Mouse (Mus musculus) liver, embryonic 14.5 days (tissue): ENCODE results near the gene Tmtc4. TPM values are rescaled to one million over a fixed set of nuclear protein-coding genes. Genes with fewer than 3 reads are reported as not detected.

Experiments used
- ATAC-seq: fragments of 200-750 bp; cut with Nextera tagmentation; 2 replicates; pipeline ENCODE4 v1.8.0; 2017; ENCODE audit warnings: moderate number of reproducible peaks, mild to moderate bottlenecking, moderate library complexity; ENCODE audit not compliant: insufficient read depth
- DNase-seq, 3 experiments: peaks; one replicate each; pipeline ENCODE4 v3.0.0-alpha.2; 2012 to 2013; ENCODE audit warnings: low read depth in 3 of 3, low spot score in 3 of 3
- H3K27ac ChIP-seq: fragments of 300-500 bp; sonication (generic); 2 replicates; pipeline ENCODE4 v1.5.1; 2014; ENCODE audit warnings: moderate library complexity, mild to moderate bottlenecking, control low read depth, inconsistent platforms
- H3K27me3 ChIP-seq: fragments of 300-500 bp; sonication (generic); 2 replicates; pipeline ENCODE4 v1.6.1; 2014; ENCODE audit warnings: mild to moderate bottlenecking, low read length, moderate library complexity; ENCODE audit not compliant: control insufficient read depth, insufficient read depth
- H3K36me3 ChIP-seq: fragments of 300-500 bp; sonication (generic); replicated peaks from 2 replicates; pipeline ENCODE4 v1.6.1; 2014; ENCODE audit warnings: low read depth; ENCODE audit not compliant: control insufficient read depth, insufficient read depth
- H3K4me1 ChIP-seq, 2 experiments: fragments of 200-500 bp in 1 of 2; fragments of 300-500 bp in 1 of 2; sonication (generic) in 1 of 2; replicated peaks; 2 replicates each; pipeline ENCODE4 v1.6.1; 2012 to 2014; ENCODE audit warnings: antibody characterized with exemption in 1 of 2, inconsistent platforms in 1 of 2, low read length in 1 of 2; ENCODE audit not compliant: control insufficient read depth in 2 of 2, insufficient read depth in 2 of 2
- H3K4me2 ChIP-seq: fragments of 300-500 bp; sonication (generic); 2 replicates; pipeline ENCODE4 v1.6.1; 2014; ENCODE audit warnings: low read depth, mild to moderate bottlenecking, control low read depth, moderate library complexity
- H3K4me3 ChIP-seq, 2 experiments: fragments of 200-500 bp in 1 of 2; fragments of 300-500 bp in 1 of 2; sonication (generic) in 1 of 2; 2 replicates each; pipeline ENCODE4 v1.5.1; 2012 to 2014; ENCODE audit warnings: low read depth in 2 of 2, low read length in 2 of 2, mild to moderate bottlenecking in 2 of 2, control low read depth in 1 of 2, inconsistent platforms in 1 of 2, moderate library complexity in 1 of 2; ENCODE audit not compliant: insufficient read depth in 1 of 2
- H3K9ac ChIP-seq: fragments of 300-500 bp; sonication (generic); replicated peaks from 2 replicates; pipeline ENCODE4 v1.6.1; 2014; ENCODE audit warnings: mild to moderate bottlenecking, control low read depth, moderate library complexity
- H3K9me3 ChIP-seq: fragments of 300-500 bp; sonication (generic); 2 replicates; pipeline ENCODE4 v1.6.1; 2016; ENCODE audit warnings: low read length, mixed read lengths; ENCODE audit not compliant: control insufficient read depth
- CTCF ChIP-seq: IDR thresholded peaks from 2 replicates; pipeline ENCODE4 v1.5.1; 2016; ENCODE audit warnings: antibody characterized with exemption, low read depth, control low read depth
- EP300 ChIP-seq: IDR thresholded peaks from 2 replicates; pipeline ENCODE4 v1.6.1; 2016; ENCODE audit warnings: antibody characterized with exemption, low read depth
- WGBS: fragments of 180-500 bp; shearing (Covaris S2); extraction: QIAGEN DNeasy Blood & Tissue Kit; methylation state at CpG from one replicate; pipeline ENCODE4 v1.1.7; 2014; ENCODE audit not compliant: insufficient replicate concordance; 5-methylcytosine and 5-hydroxymethylcytosine counted together
- polyA plus RNA-seq, 2 experiments: library from polyadenylated mRNA; depleted of rRNA in 1 of 2; stranded (reverse) in 1 of 2; unstranded in 1 of 2; fragments of >200 nt; fragmentation: Nextera tagmentation in 1 of 2; extraction: Ambion mirVana in 1 of 2; gene quantifications; 2 replicates each; pipeline versions ENCODE4 v1.2.1 to v1.2.3; 2012 to 2014

Tmtc4 gene
- polyA plus RNA-seq (2012; rRNA removed) (1.4 TPM in 2 replicates), polyA plus RNA-seq (2014; fragmentation: Nextera tagmentation; extraction: Ambion mirVana) (1.6 and 2.3 TPM in 2 replicates)

DNA sequence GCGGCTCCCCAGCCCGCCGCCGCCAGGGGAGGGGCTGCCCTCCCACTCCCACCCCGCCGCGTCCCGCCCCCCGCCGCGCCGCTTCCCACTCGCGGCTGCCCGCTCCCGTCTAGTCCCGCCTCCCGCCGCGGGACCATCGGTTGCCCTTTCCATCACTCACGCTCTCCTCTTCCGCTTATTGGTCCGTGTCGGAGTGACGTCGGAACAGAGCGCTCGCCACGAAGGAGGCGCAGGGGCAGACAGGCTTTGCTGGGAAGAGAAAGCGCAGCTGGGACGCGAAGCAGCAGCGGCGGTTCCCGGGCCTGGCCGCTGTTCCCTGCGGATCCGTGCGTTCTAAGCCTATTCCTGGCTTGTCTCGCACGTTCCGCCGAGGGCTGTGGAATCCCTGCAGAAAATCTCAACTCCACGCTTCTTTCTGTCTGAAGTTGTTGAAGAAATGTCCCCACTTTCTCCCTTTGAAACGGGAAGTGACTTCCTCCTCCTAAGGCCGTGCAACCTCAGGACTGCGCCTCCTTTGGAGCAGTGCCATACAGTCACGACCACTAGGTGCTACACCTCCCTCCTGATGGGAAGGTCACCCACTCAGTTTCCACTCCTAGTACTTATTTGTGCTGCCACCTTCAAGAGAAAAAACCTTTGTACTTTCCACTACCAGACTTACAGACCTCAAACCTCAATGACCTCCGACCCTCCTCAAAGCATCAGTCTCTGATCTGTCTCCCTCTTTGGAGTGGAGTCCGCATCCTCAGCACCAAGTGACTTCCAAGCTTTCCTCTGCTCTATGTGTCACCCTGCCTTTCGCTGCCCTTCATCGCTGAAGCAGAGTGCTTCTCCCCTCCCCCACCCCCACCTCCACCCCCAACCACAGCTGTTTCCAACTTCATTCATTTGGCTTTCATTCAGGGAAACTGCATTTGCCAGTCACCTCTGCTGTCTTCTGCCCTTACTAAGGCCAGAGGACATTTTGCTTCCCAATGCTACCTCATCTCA lies at the start of gene Tmtc4:
Gene Tmtc4 (minus strand): TSS at position 810 of the 990 bp plus-strand sequence.
- no peak for TF ChIP-seq EP300
- TF ChIP-seq CTCF = peak; percentile 46; the same call in 1 of the 2 replicates
- peaks cover 0 to 7% of the 10 kb centered on the region in 2 experiments; a peak in 3 of 4 replicates for H3K4me1 ChIP-seq
- H3K4me2 ChIP-seq = peak within 1 kb of the TSS; percentile 92
- peak within 1 kb of the TSS; percentile 58 for H3K9ac ChIP-seq
- under 1% methylated on average over 47 of the region's 54 CpGs for WGBS
- DNase-seq (peak; percentile 73 to 81 (median 78)), ATAC-seq (peak; percentile 97)
- H3K4me3 ChIP-seq = peak within 1 kb of the TSS; percentile 64 to 70
- H3K27ac ChIP-seq = no peak within 1 kb of the TSS
- no peaks in the 10 kb centered on the region for H3K36me3 ChIP-seq
- H3K9me3 ChIP-seq = no peaks in the 10 kb centered on the region
- H3K27me3 ChIP-seq = peaks cover 2% of the 10 kb centered on the region; the same call in 1 of the 2 replicates

DNA sequence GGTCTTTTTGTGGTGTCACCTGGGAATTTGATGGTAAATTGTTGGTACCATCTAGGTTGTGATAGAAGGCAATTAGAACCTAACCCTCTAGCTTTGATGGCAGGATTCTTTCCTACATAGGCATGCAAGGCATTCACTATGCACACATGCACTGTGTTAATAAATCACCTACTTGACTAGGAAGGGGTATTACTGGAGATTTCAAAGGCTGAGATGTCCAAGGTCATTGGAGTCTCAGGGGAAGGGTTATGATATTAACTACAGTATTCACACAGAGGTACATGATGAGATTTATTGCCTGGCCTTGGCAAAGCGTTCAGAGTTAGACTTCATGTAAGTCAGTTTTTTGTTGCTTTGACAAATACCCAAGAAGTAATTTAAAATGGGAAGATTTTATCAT lies 48.6 kb upstream of the Tmtc4 start:
- Histone ChIP-seq H3K4me1 (no peaks in the 10 kb centered on the region), H3K4me3 (no peak overlapping the region), H3K9ac (no peak overlapping the region), H3K27me3 (no peaks in the 10 kb centered on the region), H3K9me3 (no peaks in the 10 kb centered on the region), H3K27ac (no peak overlapping the region), H3K4me2 (no peak overlapping the region), H3K36me3 (no peaks in the 10 kb centered on the region)
- TF ChIP-seq CTCF (no peak), EP300 (no peak)
- DNase-seq = no peak
- WGBS = 63% methylated on average over 1 of the region's 1 CpGs
- ATAC-seq = no peak

DNA sequence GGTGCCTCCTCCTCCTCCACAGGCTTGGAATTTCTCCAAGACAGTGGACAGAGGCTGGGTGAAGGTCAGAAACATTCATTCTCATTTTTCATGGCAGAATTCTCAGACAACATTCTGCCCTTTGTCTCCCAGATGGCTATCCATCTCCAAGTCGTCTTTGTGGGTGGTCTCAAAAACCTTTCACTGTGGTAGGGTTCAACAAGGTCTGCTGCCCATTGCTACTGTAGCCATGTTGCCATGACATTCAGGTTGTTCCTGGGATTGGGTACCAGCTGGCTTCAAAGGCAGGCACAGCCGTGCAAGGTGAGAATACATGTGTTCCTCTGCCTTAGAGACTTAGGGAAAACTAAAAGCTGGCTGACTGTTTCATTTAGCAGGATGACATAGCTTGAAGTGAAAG lies 44.0 kb upstream of the Tmtc4 start:
- no peak for TF ChIP-seq EP300
- no peak for ATAC-seq
- Histone ChIP-seq H3K4me3 (no peak overlapping the region), H3K9me3 (no peaks in the 10 kb centered on the region), H3K4me1 (no peaks in the 10 kb centered on the region), H3K27ac (no peak overlapping the region), H3K36me3 (no peaks in the 10 kb centered on the region), H3K27me3 (no peaks in the 10 kb centered on the region), H3K9ac (no peak overlapping the region), H3K4me2 (no peak overlapping the region)
- DNase-seq = no peak
- 43% methylated on average over 2 of the region's 2 CpGs for WGBS

DNA sequence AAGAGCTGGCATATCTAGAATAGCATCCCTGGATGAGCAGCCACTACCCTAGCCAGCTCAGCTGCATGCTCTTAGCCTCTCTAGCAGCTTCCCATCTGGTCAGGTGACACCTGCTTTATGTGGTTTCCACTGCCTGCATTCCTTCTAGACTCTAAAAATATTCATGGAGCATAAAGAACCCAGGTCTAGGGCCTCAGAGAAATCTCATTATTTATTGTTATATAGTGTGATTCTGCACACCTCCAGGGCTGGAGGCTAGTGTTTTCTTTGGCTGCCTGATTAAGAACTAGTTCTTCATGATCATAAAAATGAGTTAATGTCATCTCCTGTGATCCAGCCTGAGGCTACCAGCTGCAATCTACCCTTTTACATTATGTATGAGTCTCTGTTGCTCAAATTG lies 39.1 kb upstream of the Tmtc4 start:
- DNase-seq = no peak
- no peak for ATAC-seq
- no peak overlapping the region for H3K4me2 ChIP-seq
- no peaks in the 10 kb centered on the region for H3K9me3 ChIP-seq
- TF ChIP-seq EP300 (no peak), CTCF (no peak)
- no peaks in the 10 kb centered on the region for H3K4me1 ChIP-seq
- H3K27ac ChIP-seq = no peak overlapping the region
- H3K4me3 ChIP-seq = no peak overlapping the region
- no peaks in the 10 kb centered on the region for H3K36me3 ChIP-seq
- H3K27me3 ChIP-seq = no peaks in the 10 kb centered on the region
- H3K9ac ChIP-seq = no peak overlapping the region

DNA sequence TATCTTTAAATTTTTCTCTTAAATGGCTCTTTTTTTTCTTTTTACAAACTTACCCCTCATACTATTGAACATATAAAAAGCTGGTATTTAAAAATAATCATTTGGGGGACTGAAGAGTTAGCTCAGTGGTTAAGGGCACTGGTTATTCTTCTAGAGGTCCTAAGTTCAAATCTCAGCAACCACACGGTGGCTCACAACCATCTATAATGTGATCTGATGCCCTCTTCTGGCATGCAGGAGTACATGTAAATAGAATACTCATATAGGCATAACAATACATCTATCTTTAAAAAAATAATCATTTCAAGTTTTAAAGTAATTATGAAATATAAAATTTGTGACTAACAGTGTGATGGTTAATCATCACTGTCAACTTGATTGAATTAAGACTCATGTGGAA lies 32.5 kb upstream of the Tmtc4 start:
- no peak overlapping the region for H3K9ac ChIP-seq
- no peak overlapping the region for H3K4me3 ChIP-seq
- H3K27ac ChIP-seq = no peak overlapping the region
- no peaks in the 10 kb centered on the region for H3K9me3 ChIP-seq
- no peaks in the 10 kb centered on the region for H3K27me3 ChIP-seq
- no peak for DNase-seq
- no peaks in the 10 kb centered on the region for H3K4me1 ChIP-seq
- TF ChIP-seq EP300 = no peak
- no peak for TF ChIP-seq CTCF
- 59% methylated on average over 1 of the region's 1 CpGs for WGBS
- H3K4me2 ChIP-seq = no peak overlapping the region
- H3K36me3 ChIP-seq = no peaks in the 10 kb centered on the region
- no peak for ATAC-seq
